Mouse (Mus musculus): ENCODE data around the gene Clip1. TPM values are rescaled to one million over a fixed set of nuclear protein-coding genes. Genes with fewer than 3 reads are reported as not detected.

Clip1 gene
- 92.6 and 115 TPM in 2 replicates for total RNA-seq (2023)

DNA sequence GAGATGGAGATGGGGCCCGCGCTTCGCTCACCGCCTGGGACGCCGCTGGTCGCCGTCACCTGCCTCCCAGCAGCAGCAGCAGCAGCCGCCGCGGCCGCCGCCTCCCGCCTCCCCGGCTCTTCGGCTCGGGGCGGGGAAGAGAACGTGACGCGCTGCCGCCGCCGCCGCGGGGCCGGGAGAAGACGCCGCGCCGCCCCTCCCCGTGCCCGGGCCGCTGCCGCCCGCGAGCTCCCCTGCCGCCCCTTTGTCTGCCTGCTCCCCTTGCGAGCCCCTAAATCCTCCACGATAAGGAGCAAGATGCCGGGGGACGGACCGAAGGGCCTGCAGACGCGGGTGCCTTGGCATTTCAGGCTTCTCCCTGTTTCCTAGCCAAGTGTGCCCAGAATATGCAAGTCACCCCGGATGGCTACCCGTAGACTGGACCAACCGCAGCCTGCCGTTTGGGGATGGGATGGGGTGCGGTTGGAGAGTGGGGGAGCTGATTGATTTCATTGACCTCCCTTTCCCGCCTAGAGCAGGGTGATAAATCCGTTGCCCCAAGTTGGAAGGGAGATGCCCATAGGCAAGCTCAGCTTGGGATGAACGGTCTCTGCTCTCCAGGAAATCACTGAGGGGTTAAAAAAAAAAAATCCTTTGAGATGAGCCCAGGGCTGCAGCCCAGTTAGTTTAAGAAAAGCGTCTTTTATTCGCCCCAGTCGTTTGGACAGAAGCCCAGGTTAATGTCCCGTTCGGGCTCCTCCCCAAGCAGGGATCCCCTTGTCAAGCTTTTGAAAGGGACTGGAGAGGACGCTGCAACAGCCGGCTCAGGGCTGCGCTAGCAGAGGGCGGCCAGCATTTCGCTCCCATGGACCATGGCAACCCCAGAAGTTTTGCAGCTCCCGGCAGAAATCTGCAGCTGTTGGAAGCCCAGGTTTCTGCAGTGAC is at the start of gene Clip1:
Gene Clip1, minus strand, starts transcription at position 398 of the 924 bp plus-strand sequence.

DNA sequence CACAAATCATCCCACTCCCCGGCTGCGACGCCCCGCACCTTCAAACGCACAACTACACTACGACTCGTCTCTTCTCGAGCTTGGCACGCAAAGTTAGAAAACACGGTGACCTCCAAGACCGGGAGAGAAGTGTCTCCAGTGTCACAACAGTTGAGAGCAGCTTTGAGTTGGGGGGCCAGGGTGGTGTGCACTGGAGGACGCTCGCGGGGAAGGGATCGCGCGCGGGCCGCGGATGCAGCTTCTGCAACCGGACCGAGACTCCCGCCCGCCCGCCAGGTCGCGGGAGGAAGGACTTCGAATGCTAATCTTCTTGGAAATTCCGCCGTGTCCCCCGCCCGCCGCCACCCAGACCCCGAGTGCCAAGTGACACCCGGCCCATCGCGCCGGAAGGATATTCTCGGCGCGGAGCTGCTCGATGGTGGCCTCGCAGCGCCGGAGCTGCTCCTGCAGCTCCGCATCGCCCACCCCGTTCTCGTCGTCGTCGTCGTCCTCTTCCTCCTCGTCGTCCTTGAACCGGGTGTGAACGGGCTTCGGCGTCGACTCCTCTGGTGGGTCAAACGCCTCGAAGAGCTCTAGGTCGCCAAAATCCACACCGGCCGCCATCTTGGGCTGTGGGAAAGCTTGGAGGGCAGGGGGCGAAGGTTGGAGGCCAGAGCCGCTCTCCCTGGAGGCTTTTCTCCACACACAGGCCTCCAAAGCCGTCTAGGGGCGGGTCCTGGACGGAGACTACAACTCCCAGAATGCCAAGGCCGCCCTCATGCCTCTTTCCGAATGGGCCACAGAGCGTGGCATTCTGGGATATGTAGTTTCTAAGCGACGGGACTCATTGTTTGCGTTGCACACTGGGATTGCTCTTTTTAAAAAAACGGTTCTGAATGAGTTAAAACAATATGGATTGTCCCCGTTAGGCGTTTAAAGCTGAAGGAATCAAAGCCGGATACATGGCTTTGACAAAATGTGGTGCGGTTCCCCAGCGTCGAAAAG is 36.2 kb upstream of the Clip1 start, which contains the start of gene Zcchc8:
Gene Zcchc8, minus strand, starts transcription at position 773 of the 984 bp plus-strand sequence.

DNA sequence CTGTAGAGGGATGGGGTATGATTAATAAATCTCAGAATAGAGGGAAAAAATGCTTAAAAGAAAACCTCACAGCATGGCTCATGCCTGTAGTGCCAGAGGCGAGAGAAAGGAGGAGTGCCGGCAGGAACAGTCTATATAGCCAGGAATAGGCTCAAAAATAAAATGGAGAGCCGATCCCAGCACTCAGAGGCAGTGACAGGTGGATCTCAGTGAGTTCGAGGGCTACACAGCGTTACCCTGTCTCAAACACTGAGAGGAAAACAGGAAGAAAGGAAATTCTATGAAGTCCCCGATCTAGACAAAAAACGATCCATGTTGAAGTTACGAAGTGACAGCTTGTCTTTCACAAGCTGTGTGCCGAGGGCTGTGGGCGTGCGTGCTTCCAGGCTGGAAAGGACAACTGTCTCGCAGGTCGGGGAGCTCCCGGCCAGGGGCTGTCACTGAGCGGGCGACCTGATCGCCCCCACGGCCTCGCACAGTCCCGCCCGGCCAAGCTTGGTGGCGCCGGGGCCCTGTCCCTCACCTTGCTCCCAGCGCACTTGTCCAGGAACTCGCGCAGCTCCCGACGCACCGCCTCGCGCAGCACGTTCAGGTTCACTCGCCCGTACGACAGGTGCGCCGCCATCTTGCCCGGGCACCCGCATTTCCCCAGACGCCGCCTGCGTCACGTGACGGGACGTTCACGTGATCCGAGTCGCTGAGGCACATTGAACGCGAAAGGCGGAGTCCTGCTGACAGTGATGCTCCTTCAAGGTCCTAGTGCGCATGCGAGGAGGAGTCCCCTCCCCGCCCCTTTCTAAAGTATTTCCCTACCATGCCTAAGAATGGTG is 111.8 kb downstream of the Clip1 start, which contains the start of gene Vps33a:
Gene Vps33a, minus strand, starts transcription at position 682 of the 830 bp plus-strand sequence.

Other genes with a start within 250 kb of the Clip1 start
- gene Lrrc43, start 195.3 kb downstream of the Clip1 start, total RNA-seq (2023): 0.18 TPM in 1 of 2 replicates, not detected in the other
- not detected in 2 replicates for gene Il31, start 195.1 kb downstream of the Clip1 start, total RNA-seq (2023)
- not detected in 2 replicates for gene B3gnt4, start 174.2 kb downstream of the Clip1 start, total RNA-seq (2023)
- gene Diablo, start 160.4 kb downstream of the Clip1 start, total RNA-seq (2023): 39.7 and 47.5 TPM in 2 replicates
- 2.2 and 6.1 TPM in 2 replicates for gene Gm49027, start 159.1 kb downstream of the Clip1 start, total RNA-seq (2023)
- 38.0 and 56.0 TPM in 2 replicates for gene Vps33a, start 111.6 kb downstream of the Clip1 start, total RNA-seq (2023)
- gene Zcchc8, start 36.5 kb upstream of the Clip1 start, total RNA-seq (2023): 111 and 157 TPM in 2 replicates
- 218 and 277 TPM in 2 replicates for gene Rsrc2, start 64.8 kb upstream of the Clip1 start, total RNA-seq (2023)
- 22.5 and 24.0 TPM in 2 replicates for gene Kntc1, start 65.1 kb upstream of the Clip1 start, total RNA-seq (2023)
- gene Hcar2, start 180.9 kb upstream of the Clip1 start, total RNA-seq (2023): 202 and 267 TPM in 2 replicates
- not detected in 2 replicates for gene Hcar1, start 195.4 kb upstream of the Clip1 start, total RNA-seq (2023)
- 27.4 and 29.7 TPM in 2 replicates for gene Denr, start 222.6 kb upstream of the Clip1 start, total RNA-seq (2023)
- not detected in 2 replicates for gene Gm43518, start 242.8 kb upstream of the Clip1 start, total RNA-seq (2023)
- 2.0 and 2.2 TPM in 2 replicates for gene Ccdc62, start 246.1 kb upstream of the Clip1 start, total RNA-seq (2023)

Measured in neutrophil, adult 65 days (primary cell).